Mouse (Mus musculus): Measurements from ENCODE around the gene Tor1b. TPM values are rescaled to one million over a fixed set of nuclear protein-coding genes. Genes with fewer than 3 reads are reported as not detected.
"Not testable (repeated sequence)": the region's sequence is repeated elsewhere in the genome, so short reads cannot be mapped to it uniquely, and the experiment has no call there.

Gene Tor1b
- 23.3 and 24.3 TPM in 2 replicates for polyA plus RNA-seq (2015; fragmentation: Nextera tagmentation; extraction: Ambion mirVana)

DNA sequence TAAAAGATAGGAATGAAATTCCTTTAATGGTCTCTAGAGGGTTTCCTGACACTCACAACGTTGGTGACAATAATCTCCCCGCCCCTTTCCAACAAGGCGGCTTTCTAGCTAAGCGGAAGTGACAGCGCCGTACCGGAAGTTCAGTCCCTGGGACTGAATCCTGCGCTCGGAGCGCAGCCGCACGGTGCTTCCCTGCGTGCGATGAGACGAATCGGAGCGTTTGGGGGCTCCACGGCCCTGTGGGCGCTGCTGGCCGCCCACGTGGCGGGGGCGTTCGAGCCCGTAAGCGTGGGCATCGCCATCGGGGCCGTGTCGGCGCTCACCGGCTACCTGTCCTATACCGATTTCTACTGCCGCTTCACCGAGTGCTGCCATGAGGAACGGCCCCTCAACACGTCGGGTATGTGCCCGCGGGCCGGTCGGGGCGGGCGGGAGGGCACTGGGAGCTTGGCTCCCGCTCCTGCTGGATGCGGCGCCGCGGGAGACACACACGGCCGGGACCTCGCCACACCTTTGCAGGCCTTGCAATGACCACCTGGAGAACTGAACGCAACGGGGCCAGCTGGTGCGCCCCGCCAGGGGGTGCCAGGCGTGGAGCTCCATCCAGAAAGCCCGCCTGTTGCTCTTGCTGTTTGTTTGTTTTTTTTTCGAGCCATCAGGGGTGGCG, at the start of gene Tor1b:
Tor1b (plus strand) TSS at position 136 of the 667 bp plus-strand sequence.
- Histone ChIP-seq H3K36me3 (peaks cover 32% of the 10 kb centered on the region), H3K4me3 (peak within 1 kb of the TSS; percentile 93), H3K27ac (replicated peaks) (peak within 1 kb of the TSS; percentile 77), H3K4me1 (peaks cover 31% of the 10 kb centered on the region), H3K9me3 (no peaks in the 10 kb centered on the region; the same call in 1 of the 2 replicates), H3K27me3 (replicated peaks) (peaks cover 7% of the 10 kb centered on the region; the same call in 1 of the 2 replicates), H3K4me2 (peak within 1 kb of the TSS; percentile 92), H3K9ac (peak within 1 kb of the TSS; percentile 96)
- peak; percentile 37; the same call in 1 of the 2 replicates for ATAC-seq (ENCODE audit: extremely low read depth, insufficient number of reproducible peaks, low FRiP score, low TSS enrichment)
- WGBS: under 1% methylated on average over 60 of the region's 60 CpGs

GRCm38 (mm10) chr2:30904231-30904630, 48.5 kb upstream of the Tor1b start:
- no peak for ATAC-seq (ENCODE audit: extremely low read depth, insufficient number of reproducible peaks, low FRiP score, low TSS enrichment)
- WGBS: 71% methylated on average over 6 of the region's 6 CpGs

DNA sequence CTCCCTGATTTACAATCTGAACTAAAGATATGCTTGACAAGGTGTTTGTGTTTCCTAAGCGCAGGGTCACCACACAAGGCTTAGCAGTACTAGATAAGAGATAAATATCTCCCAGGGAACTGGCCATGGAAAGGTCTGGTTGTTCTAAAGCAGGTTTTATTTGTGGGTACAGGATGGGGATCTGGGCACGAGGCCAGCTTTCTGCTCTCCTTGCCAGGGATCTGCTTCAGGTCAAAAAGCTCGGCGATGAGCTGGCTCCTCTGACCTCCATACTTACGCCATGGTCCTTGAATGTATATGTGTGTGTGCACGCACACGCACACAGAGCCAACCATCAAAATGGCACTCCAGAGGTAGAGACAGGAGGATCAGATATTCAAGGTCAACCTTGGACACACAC, 47.8 kb upstream of the Tor1b start:
- Histone ChIP-seq H3K27ac (replicated peaks) (peak overlapping the region; percentile 50; the same call in 1 of the 2 replicates), H3K36me3 (no peaks in the 10 kb centered on the region), H3K4me1 (peaks cover 49% of the 10 kb centered on the region), H3K4me2 (no peak overlapping the region), H3K9ac (no peak overlapping the region), H3K4me3 (no peak overlapping the region), H3K9me3 (no peaks in the 10 kb centered on the region), H3K27me3 (replicated peaks) (peaks cover 21% of the 10 kb centered on the region)
- no peak for ATAC-seq (ENCODE audit: extremely low read depth, insufficient number of reproducible peaks, low FRiP score, low TSS enrichment)
- WGBS: 48% methylated on average over 7 of the region's 7 CpGs

More at GRCm38 (mm10) chr2:30904231-30904630, 48.5 kb upstream of the Tor1b start:
- H3K36me3 ChIP-seq: no peaks in the 10 kb centered on the region
- no peak overlapping the region for H3K4me3 ChIP-seq
- no peaks in the 10 kb centered on the region for H3K9me3 ChIP-seq
- H3K4me1 ChIP-seq: peaks cover 49% of the 10 kb centered on the region
- H3K27ac ChIP-seq (replicated peaks): no peak overlapping the region
- peaks cover 21% of the 10 kb centered on the region for H3K27me3 ChIP-seq (replicated peaks)
- H3K9ac ChIP-seq: no peak overlapping the region
- H3K4me2 ChIP-seq: no peak overlapping the region

- 85% methylated on average over 8 of the region's 8 CpGs for WGBS
Observed at GRCm38 (mm10) chr2:30905906-30906305, 46.9 kb upstream of the Tor1b start.

DNA sequence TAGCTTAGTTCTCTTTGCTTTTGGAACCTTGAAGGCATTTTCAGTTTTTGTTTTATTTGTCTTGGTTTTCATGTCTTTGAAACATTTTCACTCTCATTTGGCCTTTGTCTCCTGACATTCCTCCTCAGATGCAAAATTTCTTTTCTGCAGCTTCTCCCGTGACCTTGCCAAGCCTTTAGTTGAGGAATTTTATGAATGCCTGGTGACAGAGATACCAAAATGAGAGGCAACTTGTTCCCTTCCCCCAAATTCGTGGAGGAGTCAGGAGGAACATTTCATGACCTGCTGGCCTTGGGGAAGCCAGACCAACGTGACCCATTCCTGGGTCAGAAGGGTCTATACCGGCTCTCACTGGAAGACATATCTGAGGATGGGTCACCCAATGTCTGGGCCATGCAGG, 46.1 kb upstream of the Tor1b start:
- Histone ChIP-seq H3K4me2 (no peak overlapping the region), H3K27me3 (replicated peaks) (peaks cover 15% of the 10 kb centered on the region), H3K4me3 (no peak overlapping the region), H3K4me1 (peaks cover 46% of the 10 kb centered on the region), H3K9ac (no peak overlapping the region), H3K9me3 (no peaks in the 10 kb centered on the region), H3K36me3 (no peaks in the 10 kb centered on the region), H3K27ac (replicated peaks) (no peak overlapping the region)
- no peak for ATAC-seq (ENCODE audit: extremely low read depth, insufficient number of reproducible peaks, low FRiP score, low TSS enrichment)
- WGBS: 46% methylated on average over 4 of the region's 4 CpGs

More at GRCm38 (mm10) chr2:30905906-30906305, 46.9 kb upstream of the Tor1b start:
- no peak overlapping the region for H3K4me2 ChIP-seq
- H3K4me3 ChIP-seq: no peak overlapping the region
- no peak overlapping the region for H3K27ac ChIP-seq (replicated peaks)
- no peak overlapping the region for H3K9ac ChIP-seq
- peaks cover 20% of the 10 kb centered on the region for H3K27me3 ChIP-seq (replicated peaks)
- H3K9me3 ChIP-seq: no peaks in the 10 kb centered on the region
- peaks cover 49% of the 10 kb centered on the region for H3K4me1 ChIP-seq
- no peak for ATAC-seq (ENCODE audit: extremely low read depth, insufficient number of reproducible peaks, low FRiP score, low TSS enrichment)
- no peaks in the 10 kb centered on the region for H3K36me3 ChIP-seq

GRCm38 (mm10) chr2:30912291-30912773, 40.4 kb upstream of the Tor1b start:
- Histone ChIP-seq H3K27me3 (replicated peaks) (no peaks in the 10 kb centered on the region), H3K4me1 (peaks cover 20% of the 10 kb centered on the region), H3K9ac (peak overlapping the region; percentile 30; the same call in 1 of the 2 replicates), H3K27ac (replicated peaks) (peak overlapping the region; percentile 76), H3K36me3 (no peaks in the 10 kb centered on the region), H3K9me3 (no peaks in the 10 kb centered on the region), H3K4me3 (no peak overlapping the region), H3K4me2 (no peak overlapping the region)
- 31% methylated on average over 4 of the region's 4 CpGs for WGBS
- peak; percentile 22; the same call in 1 of the 2 replicates for ATAC-seq (ENCODE audit: extremely low read depth, insufficient number of reproducible peaks, low FRiP score, low TSS enrichment)

DNA sequence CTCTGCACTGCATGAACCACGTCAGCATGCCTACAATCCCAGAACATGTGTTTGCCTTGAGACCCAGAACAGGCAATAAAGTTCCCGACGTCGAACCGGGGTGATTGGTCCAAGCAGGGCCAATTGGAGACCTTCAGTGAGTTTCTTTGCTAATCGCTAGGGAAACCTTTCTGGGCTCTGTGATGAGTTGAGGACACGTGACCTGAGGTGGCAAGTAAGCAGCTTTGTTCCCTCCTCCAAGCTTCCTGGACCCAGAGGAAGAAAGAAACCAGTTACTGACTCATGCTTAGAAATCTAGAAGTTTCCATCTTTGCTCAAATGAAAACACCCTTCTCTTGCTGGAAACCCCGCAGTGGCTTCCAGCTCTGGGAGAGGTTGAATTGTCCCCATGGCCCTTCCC, 39.7 kb upstream of the Tor1b start:
- H3K27me3 ChIP-seq (replicated peaks): no peaks in the 10 kb centered on the region
- no peak for ATAC-seq (ENCODE audit: extremely low read depth, insufficient number of reproducible peaks, low FRiP score, low TSS enrichment)
- H3K9me3 ChIP-seq: no peaks in the 10 kb centered on the region
- no peaks in the 10 kb centered on the region for H3K36me3 ChIP-seq
- 80% methylated on average over 8 of the region's 8 CpGs for WGBS
- no peak overlapping the region for H3K4me3 ChIP-seq
- H3K4me1 ChIP-seq: peaks cover 24% of the 10 kb centered on the region
- H3K9ac ChIP-seq: no peak overlapping the region
- no peak overlapping the region for H3K4me2 ChIP-seq
- H3K27ac ChIP-seq (replicated peaks): 0 out of 2 replicates have a peak overlapping the region, but pooled peaks have one; percentile 76

GRCm38 (mm10) chr2:30914836-30915235, 37.9 kb upstream of the Tor1b start:
- 51% methylated on average over 3 of the region's 3 CpGs for WGBS
- no peak overlapping the region for H3K4me3 ChIP-seq
- no peaks in the 10 kb centered on the region for H3K9me3 ChIP-seq
- H3K36me3 ChIP-seq: no peaks in the 10 kb centered on the region
- H3K4me2 ChIP-seq: no peak overlapping the region
- ATAC-seq (ENCODE audit: extremely low read depth, insufficient number of reproducible peaks, low FRiP score, low TSS enrichment): no peak
- H3K27me3 ChIP-seq (replicated peaks): no peaks in the 10 kb centered on the region
- peaks cover 42% of the 10 kb centered on the region for H3K4me1 ChIP-seq
- H3K27ac ChIP-seq (replicated peaks): no peak overlapping the region
- no peak overlapping the region for H3K9ac ChIP-seq

DNA sequence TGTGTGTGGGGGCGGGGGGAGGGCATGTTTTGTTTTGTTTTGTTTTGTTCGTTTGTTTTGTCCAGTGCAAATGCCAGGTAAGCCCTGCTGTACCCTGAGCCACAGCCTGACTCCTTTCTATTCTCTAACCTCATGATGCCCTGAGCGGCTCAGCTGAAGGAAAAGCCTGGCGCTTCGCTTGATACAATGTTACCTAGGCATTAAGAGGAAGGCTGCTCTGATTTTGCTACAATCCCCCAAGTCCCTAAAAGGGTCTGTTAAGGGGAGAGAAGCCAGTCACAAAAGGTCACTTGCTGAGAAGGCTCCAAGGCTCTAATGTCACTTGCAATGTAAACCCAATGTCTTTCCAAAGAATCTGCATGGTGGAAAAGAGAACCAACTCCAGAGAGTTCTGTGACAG, 37.4 kb upstream of the Tor1b start:
- 74% methylated on average over 5 of the region's 5 CpGs for WGBS
- no peak overlapping the region for H3K9ac ChIP-seq
- H3K27ac ChIP-seq (replicated peaks): no peak overlapping the region
- H3K4me2 ChIP-seq: no peak overlapping the region
- no peak for ATAC-seq (ENCODE audit: extremely low read depth, insufficient number of reproducible peaks, low FRiP score, low TSS enrichment)
- peaks cover 47% of the 10 kb centered on the region for H3K4me1 ChIP-seq
- H3K4me3 ChIP-seq: no peak overlapping the region
- H3K27me3 ChIP-seq (replicated peaks): no peaks in the 10 kb centered on the region
- no peaks in the 10 kb centered on the region for H3K36me3 ChIP-seq
- H3K9me3 ChIP-seq: no peaks in the 10 kb centered on the region

DNA sequence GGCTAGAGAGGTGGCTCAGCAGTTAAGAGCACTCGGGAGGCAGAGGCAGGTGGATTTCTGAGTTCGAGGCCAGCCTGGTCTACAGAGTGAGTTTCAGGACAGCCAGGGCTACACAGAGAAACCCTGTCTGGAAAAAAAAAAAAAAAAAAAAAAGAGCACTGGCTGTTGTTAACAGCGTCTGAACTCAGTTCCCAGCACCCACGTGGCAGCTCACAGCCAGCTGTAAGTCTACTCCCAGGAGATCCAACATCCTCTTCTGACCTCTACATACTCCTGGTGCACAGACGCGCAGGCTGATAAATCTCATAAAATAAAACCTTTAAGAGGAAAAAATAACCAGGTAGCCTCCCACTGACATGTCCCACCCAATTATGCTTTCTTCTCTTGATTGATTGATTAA, 36.8 kb upstream of the Tor1b start:
- H3K4me1 ChIP-seq: peaks cover 49% of the 10 kb centered on the region
- WGBS: 74% methylated on average over 6 of the region's 6 CpGs
- H3K36me3 ChIP-seq; H3K4me2 ChIP-seq; H3K9ac ChIP-seq; ATAC-seq (ENCODE audit: extremely low read depth, insufficient number of reproducible peaks, low FRiP score, low TSS enrichment); H3K4me3 ChIP-seq; H3K9me3 ChIP-seq; H3K27ac ChIP-seq (replicated peaks); H3K27me3 ChIP-seq (replicated peaks): not testable (repeated sequence)

- Histone ChIP-seq H3K9ac (no peak overlapping the region), H3K4me3 (no peak overlapping the region), H3K9me3 (no peaks in the 10 kb centered on the region), H3K27me3 (replicated peaks) (no peaks in the 10 kb centered on the region), H3K36me3 (no peaks in the 10 kb centered on the region), H3K27ac (replicated peaks) (no peak overlapping the region), H3K4me2 (no peak overlapping the region), H3K4me1 (peaks cover 40% of the 10 kb centered on the region)
- no peak for ATAC-seq (ENCODE audit: extremely low read depth, insufficient number of reproducible peaks, low FRiP score, low TSS enrichment)
- WGBS: 81% methylated on average over 7 of the region's 7 CpGs
Observed at GRCm38 (mm10) chr2:30917649-30918048, 35.1 kb upstream of the Tor1b start.

GRCm38 (mm10) chr2:30918126-30918525, 34.6 kb upstream of the Tor1b start:
- Histone ChIP-seq H3K9me3 (no peaks in the 10 kb centered on the region), H3K27me3 (replicated peaks) (no peaks in the 10 kb centered on the region), H3K9ac (no peak overlapping the region), H3K4me2 (no peak overlapping the region), H3K4me3 (no peak overlapping the region), H3K27ac (replicated peaks) (no peak overlapping the region), H3K36me3 (no peaks in the 10 kb centered on the region), H3K4me1 (peaks cover 36% of the 10 kb centered on the region)
- no peak for ATAC-seq (ENCODE audit: extremely low read depth, insufficient number of reproducible peaks, low FRiP score, low TSS enrichment)
- WGBS: 47% methylated on average over 6 of the region's 6 CpGs

Measured in heart, embryonic 13.5 days (tissue).